Mouse (Mus musculus): ENCODE measurements around the gene Nprl2.
A peak's percentile ranks its signal among the peaks of the same experiment; 100 is the strongest.

DNA sequence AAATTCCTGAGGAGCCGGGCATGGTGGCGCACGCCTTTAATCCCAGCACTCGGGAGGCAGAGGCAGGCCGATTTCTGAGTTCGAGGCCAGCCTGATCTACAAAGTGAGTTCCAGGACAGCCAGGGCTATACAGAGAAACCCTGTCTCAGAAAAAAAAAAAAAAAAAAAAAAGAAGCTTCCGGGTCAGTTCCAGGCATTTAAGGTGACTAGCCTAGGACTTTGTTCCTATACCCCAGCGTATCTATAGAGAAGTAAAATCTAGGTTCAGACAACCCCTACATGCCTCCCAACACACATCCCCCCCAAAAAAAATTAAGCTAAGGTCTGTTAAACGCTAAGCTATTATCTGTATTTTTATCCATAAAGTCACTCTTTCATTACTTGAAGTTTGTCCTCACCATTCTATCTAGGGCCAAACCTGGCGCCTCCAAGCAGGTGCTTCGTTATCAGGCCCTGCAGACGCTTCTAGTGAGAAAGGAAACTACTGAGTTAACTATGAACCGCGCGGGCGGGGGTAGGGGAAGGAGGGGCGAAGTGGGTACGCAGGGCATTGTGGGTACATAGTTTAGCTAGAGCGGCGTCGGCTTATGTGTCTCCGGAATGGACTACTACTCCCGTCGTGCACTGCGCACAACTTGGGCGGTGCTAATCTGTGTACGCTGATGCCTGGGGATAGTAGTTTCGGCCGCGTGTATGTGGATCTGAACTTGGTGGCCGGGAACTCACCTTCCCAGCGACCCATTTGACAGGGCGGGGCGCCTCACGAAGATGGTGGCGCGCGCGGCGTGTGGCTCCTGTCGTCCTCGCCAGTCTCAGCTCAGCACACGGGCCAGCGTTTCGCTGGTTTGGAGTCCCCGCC lies 45.2 kb downstream of the Nprl2 start, which contains the start of gene Ifrd2:
- peak; percentile 95 for TF ChIP-seq GATA1 (IDR thresholded peaks at IDR 0.05; ENCODE audit: low read depth, low read length)
- 0 out of 6 replicates have a peak, but pooled peaks of 1 of the 3 experiments have one; percentile 12 for TF ChIP-seq CTCF (IDR thresholded peaks at IDR 0.05 in 2 of 3, conservative IDR thresholded peaks at IDR 0.05 in 1 of 3; ENCODE audit: control insufficient read depth in 1 of 3, insufficient read depth in 1 of 3, low read depth in 2 of 3, low read length in 3 of 3, poor library complexity in 1 of 3, severe bottlenecking in 1 of 3)

All from MEL (cell line).